Mouse (Mus musculus): ENCODE measurements at regions not wholly inside any gene's neighbourhood (a gene's known extent, or its start where the extent isn't known, plus 50 kb on each side); places are given as distances from the start of the nearest gene placed in this dataset.

DNA sequence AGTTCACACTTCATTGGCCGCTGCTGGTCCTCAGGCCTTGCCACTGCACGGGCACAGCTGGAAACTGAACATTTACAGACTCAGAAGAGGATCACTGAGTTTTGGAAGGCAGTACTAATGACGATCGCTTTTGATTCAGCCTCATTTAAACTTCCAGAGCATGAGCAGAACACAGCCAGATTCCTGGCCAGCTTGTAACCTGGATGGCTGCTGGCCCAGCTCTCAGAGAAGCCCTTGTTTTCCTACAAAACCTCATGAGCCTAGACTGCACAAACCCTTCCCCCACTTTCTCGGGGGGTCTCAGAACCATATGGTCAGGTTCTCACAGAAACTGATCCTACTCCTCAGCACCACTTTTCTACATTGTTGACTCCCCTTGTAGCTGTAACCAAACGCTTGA lies 188.2 kb upstream of the Fbxl7 start:
- TF ChIP-seq POLR2A (IDR thresholded peaks at IDR 0.05; ENCODE audit: borderline replicate concordance, extremely low read depth, insufficient read depth, insufficient read length, poor library complexity, severe bottlenecking) (no peak), CTCF (IDR thresholded peaks at IDR 0.05; ENCODE audit: borderline replicate concordance, extremely low read depth, insufficient read depth, insufficient read length) (no peak)
